Mouse (Mus musculus): ENCODE results near the gene Dram1.
"Not testable (repeated sequence)": the region's sequence is repeated elsewhere in the genome, so short reads cannot be mapped to it uniquely, and the experiment has no call there.

The Dram1 gene

DNA sequence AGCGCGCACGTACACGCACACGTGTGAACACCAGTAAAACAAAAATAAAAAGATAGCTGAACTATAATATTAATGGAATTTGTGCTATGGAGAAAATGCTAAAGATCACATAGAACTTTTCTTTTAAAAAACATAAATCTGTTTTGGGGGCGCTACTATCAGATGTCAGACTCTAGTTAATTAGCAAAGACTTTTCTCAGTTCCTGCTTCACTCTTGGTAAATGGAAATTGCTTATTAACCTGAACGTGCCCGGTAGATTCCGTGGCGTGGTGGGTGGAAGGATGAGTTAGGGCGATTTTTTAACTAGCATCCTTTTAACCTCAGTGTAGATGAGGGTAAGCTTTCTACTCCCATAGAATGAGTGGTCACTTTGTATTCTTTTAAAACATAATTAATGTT is 6.4 kb upstream of the Dram1 start:
- no peak for DNase-seq

DNA sequence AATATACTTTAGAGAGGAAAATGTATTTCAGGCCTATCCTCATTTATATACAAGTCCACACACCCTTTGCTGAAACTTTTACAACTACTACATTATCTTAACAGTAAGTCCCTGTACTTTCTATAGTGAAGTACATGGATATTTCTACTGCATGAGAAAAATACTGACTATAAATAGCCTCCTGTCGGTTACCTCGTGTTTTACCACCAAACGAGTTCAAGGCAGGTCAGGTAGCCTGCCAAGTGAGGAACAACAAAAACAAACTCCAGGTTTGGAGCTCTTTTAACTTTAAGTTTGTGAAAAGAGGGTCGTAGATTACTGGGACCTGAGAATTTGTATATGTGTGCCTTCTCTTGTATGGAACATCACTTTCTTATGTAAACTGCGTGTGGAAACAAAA is 5.2 kb upstream of the Dram1 start:
- no peak for DNase-seq

DNA sequence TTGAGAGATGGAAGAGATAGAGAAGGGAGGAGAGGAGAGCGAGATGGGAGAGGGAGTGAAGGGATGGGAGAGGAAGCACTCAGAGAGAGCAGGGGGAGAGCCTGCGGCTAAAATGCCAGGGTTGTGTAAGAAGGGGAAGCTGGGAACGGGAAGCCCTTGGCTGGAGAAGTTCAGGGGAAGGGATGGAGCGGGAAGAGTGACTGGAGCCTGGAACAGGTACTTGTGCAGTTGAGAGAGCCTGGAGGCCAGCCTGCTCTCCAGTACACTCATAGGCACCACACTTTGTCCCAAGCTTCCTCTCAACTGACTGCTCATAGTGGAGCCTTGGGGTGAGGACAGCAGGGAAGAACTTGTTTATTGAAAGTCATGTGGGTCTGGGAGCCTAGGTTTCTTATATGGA is 4.6 kb upstream of the Dram1 start:
- no peak for DNase-seq

DNA sequence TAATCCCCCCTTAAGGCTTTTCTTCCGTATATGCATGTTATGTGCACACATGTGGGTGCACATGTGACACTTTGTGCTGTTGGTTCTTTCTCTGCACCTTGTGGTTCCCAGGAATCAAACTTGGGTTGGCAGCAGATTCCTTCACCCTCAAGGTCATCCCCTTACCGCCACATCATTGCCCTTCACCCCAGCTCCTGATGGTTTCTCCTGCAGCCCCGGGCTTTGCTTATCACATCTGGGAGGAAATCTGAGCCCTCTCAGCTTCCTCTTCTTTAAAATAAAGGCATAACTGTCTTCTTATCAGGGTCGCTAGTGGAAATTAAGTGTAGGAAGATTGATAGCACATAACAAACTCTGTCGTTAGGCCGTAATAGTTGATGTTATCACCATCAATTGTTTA is 3.1 kb upstream of the Dram1 start:
- DNase-seq: no peak

DNA sequence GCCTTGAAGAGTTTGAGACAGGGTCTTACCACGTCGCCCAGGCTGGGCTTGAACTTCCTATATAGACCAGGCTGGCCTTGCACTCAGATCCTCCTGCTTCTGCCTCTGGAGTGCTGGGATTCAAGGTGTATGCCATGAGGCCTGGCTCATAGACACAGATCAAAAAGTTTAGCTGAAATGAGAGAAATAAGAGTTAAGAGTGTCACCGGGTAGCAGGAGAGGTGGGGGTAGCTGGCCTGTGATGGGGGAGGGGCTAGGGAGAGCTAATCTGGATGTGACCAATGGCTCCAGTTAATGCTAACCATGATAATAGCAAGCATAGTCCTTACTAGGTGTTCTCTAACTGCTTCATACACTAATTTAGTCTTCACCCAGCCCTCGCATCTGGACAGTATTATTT is 2.4 kb upstream of the Dram1 start:
- no peak for DNase-seq

DNA sequence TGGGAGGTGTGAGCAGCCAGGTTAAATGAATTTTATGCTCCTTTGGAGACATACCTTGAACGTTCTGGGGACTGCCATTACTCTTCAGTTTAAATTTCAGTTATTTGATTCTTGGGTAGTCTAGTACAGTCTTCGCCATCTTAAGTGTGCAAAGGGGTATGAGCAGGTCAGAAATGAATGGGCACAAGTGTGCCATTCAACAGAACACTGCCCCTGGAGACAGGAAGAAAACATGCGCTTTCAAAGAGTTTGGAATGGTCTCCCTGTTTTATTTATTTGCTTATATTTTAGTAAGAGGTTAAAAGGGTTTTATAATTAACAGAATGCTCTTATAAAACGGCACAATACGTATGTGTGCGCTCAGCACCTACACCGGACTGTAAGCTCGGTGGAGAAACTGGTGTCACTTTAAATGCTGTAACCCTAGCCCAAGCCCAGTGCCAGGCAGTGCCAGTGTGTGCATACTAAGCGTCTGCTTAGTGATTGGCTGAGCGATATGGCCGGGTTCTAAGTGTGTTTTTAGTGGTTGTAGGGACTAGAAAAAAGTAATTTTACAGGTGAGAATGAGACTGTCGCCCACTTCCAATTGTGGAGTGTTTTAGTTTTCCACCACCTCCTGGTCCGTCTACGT is 1.7 kb upstream of the Dram1 start:
- DNase-seq: peak in 1 of 2 experiments; percentile 14

DNA sequence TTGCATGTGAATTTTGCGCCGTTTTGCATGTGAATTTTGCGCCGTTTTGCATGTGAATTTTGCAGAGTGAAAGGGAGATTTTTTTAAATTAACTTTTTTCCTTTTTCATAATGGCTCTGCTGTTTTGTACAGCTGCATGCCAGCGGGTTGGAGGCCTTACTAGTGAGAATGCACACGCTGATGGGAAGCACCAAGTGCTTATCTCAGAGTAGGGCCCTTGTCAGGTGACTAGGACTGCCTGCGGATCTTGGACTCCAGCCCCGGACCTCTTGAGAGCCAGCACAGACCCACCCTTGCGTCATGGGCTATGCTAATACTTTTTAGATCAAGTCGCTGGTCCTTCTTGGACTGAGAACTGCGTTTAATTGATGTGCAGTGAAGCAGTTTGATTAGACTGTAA is 1.1 kb upstream of the Dram1 start:
- peak; percentile 37 to 46 for DNase-seq

DNA sequence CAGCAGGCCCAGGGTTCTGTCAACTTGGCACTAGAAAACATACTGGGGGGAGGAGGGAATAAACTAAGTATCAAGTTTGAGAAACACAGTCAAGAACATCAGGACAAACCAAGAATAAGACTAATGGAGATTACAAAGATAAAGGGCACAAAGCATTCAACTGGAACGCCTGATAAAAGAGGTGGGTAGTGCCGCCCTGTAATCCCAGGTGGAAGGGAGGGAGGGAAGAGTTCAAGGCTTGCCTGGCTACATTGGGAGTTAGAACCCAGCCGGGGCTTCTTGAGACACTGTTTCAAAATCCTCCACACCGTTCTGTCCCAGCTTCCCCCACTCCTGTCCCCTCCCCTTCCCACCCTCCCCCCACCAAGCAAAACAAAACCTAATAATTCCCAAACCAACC is 1.2 kb downstream of the Dram1 start:
- no peak for DNase-seq

DNA sequence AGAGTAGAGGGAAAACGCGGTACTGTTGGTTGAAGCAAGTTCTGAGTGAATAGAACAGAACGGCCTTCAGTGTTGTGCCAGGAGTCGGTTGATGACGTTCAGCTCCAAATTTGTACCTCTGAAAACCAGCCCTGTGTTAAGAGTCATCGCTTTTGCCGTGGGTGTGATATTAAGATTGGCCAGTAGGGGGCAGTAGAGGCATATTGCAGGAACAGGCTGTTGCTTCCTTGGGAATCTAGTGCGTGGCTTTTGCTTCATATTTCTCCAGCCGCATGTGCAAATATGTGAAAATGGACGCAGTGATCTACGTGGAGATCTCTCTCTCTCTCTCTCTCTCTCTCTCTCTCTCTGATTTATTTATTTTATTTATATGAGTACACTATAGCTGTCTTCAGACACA is 2.1 kb downstream of the Dram1 start:
- DNase-seq: peak; percentile 92 to 98

DNA sequence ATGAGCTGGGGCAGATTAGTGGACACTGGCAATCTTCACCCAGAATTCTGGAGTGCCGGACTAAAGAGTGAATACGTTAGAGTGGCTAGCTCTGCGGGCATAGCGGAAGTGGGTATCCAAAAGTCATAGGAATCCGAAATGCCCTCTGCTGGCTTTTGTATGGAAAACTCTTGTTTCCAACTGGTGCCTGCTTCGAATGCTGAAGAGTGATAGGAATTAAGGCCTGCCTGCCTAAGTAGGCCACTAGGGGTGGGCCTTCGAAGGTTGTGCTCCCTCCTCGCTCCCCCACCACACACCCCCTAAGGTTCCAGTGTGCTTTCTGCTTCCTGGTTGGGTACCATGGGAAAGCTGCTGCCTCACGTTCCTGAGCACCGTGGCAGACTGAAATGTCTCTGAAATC is 3.9 kb downstream of the Dram1 start:
- DNase-seq: no peak

DNA sequence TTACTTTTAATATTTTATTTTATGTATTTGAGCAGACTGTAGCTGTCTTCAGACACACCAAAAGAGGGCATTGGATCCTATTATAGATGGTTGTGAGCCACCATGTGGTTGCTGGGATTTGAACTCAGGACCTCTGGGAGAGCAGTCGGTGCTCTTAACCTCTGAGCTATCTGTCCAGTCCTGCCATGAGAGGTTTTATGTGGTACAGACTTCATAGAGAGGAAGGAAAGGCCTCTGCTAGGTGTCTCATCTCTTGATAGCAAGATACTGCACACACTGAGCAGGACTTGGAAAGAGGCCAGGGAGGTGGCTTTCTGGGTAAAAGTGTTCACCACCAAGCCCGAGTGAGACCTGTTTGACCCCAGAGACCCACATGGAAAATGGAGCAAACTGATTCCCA is 5.9 kb downstream of the Dram1 start:
- not testable (repeated sequence) for DNase-seq

DNA sequence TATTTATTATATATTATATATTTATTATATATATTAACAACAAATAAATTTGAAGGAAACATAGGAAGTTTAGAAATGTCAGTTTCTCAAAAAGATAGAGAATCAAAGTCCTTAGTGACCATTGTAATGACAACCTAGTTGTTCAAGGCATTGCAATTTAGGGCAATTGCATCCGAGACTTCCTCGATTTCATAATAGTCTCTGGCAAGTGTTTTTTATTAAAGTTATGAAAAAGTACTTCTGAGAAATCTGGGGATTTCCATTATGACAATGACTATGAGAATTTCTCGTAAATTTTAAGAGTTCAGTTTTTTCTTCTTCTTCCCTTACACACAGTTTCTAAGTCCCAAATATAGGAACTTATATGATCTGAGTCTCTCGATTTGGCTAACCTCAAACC is 6.4 kb downstream of the Dram1 start:
- DNase-seq: no peak

DNA sequence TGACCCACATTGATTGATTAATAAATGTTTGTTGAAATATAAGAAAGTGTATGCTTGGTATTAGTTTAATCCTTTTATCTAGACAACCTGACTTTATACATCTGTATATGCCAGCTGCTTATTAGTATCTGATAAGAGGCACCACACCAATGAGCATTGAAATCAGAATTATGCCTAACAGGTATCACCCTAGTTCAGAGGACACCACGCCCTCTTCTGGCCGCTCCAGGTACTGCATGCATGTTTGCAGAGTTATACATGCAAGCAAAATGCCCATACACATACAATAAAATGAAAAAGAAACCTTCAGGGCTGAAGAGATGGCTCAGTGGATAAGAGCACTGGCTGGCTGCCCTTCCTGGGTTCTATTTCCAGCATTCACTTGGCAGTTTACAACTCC is 7.1 kb downstream of the Dram1 start:
- DNase-seq: no peak

DNA sequence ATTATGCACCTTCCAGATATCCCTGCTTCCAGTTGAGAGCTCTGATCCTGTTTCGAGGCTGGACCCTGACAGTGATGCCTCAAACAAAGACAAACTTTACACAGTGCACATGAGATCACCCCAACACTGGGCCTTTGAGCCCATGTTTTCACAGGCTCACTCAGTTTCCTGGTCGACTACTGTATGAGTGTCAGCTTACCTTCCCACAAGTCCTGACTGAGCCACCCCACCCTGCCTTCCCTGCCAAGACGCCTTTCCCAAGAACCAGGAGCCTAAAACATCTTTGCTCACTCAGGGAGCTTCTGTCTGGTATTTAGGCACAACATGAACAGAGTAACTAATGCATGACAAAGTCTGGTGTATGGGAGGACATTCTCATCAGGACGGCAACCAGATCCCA is 9.6 kb downstream of the Dram1 start:
- no peak for DNase-seq

DNA sequence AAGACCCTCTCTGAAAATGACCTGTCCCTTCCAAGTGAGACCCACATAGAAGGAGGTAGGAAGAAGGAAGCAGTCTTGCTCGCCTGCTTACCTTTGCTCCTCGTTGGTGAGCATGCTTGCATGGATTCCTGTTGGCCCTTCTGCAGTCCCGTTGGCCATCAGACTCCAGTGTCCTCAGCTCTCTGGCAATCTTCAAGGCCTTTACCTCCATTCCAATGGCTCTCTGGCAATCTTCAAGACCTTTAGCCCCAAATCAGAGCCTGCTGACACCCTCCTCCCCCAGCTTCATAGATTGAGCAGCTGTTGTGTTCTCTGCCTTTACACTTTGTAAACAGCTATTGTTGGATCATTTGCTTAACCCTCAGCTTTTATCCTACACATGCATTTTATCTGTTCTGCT is 14.7 kb downstream of the Dram1 start:
- DNase-seq: no peak

DNA sequence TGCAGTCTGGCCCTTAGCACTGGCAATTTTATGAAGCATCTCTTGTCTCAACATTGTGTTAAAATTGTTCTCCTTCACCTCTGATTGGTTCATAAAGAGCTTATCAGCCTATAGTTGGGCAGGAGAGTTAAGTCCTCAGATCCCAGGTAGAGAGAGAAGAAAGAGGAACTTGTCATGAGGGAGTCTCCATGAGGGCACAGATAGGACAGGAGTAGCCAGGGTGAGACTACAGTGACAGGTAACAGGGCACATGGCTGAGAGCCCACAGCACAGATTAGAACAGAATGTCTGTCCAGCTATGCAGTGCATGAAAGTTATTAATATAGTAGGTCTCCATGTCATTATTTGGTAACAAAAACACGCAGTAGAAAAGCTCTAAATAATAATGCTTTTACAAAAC is 16.7 kb downstream of the Dram1 start:
- no peak for DNase-seq

DNA sequence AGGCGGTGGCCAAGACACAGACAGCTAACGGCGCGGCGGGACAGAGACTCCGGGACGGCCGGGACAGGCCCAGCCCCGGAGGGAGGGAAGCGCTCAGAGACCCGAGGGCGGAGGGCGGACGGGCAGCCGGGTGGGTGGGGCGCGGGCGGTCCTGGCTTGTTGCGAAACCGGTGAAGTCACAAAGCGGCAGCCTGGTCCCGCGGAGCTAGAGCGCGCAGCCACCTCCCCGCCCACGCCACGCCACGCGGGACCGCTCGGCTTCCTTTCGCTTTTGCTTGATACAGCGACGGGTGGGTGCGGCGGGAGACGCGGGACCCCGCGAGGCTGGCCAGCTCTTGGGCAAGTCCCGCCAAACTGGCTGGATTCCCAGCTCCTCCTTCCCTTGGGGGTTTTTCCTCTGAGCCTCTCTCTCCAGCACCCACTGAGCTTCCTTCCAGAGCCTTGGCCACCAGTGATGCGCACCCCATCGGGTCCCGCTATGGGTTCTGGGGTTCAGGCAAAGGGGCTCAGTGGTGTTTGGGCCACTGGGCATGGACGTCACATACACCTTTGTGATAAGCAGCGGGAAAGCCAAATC is 21.8 kb downstream of the Dram1 start:
- peak; percentile 18 to 35 for DNase-seq

DNA sequence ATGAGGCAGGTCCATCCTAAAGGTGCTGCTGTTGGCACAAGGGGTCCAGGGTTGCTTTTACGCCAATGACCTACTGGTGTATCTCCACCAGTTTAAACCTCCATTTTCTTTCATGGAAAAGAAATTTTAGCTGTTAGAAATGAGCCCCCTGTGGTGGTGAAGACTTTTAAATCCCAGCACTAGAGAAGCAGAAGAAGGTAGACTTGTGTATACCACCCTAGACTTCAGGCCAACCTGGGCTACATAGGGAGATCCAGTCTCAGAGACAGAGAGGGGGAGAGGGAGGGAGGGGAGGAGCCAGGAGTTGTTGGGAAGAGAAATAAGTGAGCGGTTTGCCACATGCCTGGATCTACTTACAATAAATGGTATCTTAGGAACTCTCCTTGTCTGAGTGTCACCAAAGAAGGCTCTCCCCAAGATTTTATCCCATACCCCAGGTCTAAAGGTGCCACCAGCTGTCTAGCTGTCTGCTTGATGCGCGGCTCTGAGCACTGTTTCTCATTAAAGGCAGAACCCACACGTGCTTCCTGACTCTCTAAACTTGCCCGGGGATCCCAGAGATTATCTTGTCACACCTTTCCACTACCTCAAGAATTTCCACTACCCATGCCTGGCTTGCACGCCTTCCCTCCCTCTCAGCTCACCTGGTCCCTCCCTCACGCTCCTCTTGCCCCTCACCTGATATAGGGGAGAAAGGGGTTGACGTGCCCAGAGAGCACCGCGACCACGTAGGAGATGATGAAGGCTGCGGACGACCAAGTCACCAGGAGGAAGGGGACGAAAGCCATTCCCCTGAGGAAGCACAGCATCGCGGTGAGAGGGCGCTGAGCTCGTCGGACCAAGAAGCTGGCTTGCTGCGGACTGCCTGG is 22.5 kb downstream of the Dram1 start:
- no peak for DNase-seq

DNA sequence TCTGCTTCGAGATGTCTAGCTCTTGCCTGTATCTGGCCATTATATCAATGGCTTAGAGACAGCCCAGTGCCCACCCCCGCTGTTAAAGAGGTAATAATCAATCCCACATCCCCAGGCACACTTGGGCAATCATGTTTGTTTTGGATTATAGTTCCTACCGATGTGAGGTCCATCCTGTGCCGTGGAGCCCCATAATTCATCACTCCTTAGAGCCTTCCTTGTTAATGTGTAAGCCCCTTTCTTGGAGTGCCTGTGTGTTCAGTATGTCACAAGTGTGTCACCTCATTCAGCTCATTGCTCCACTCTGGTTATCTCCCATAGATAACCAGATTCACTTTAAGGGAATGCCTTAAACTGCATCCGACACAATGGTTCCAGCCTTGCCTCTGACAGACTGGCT is 24.3 kb downstream of the Dram1 start:
- DNase-seq: no peak

DNA sequence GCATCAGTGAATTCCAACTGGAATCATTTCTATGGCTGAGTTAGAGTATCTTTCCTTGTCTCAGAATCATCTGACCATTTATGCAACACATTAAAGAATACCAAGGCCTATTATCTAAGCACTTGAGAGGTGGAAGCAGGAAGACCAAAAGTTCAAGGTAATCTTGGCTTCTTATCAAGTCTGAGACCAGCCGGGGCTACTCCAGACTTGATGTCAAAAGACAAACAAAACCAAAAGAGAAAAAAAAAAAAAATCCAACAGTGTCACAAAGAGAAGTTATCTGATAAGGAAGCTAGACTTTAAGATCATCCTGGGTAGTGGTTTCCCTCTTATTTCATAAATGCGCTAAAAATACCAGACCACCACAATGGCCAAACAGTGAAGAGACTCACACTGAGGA is 26.3 kb downstream of the Dram1 start:
- DNase-seq: no peak

DNA sequence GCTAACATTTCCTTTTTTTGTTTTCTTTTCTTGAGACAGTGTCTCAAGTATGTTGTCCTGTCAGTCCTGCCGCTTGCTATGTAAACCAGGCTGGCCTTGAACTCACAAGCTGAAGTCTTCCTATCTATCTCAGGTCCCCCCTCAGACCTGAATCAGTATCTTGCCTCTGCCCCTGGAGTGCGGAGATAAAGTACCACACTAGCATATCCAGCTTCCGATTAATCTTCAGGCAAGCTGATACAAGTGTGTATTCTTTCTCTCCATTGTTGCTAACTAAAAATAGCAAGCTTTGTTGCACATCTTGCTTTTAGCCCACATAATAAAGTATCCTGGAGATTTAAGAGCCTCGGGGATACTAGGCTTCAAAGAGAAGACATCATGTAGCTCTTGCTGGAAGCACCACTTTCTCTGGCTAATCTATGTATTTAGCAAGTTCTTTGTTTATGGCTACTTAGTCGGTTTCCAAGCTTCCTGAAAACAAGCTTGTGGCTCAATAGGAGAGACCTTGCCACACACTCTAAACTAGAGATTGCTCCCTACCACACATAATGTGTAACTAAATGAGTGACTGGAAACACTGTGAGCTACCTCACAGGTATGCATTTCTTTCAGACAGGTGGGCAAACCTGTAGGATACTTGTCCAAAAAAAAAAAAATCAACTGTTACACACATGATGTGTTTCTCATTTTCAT is 27.3 kb downstream of the Dram1 start:
- no peak for DNase-seq

DNA sequence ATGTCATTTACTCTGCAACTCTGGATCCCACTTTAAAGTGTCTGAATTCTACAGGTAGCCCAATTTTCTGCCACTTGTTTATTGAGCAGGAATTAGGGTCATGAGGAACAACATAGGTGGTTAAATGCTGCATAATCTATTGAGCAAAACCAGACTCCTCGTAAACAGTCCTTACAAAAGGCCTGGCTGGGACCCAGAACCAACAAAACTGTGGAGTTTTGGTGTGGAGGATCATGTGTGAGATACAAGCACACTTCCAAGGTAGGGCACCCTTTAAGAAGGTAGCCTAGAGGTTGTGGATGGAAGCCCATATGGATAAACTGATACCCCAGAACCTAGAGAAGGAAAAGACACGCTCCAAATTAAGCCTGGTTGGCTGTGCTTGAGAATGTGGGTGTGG is 28.2 kb downstream of the Dram1 start:
- no peak for DNase-seq

DNA sequence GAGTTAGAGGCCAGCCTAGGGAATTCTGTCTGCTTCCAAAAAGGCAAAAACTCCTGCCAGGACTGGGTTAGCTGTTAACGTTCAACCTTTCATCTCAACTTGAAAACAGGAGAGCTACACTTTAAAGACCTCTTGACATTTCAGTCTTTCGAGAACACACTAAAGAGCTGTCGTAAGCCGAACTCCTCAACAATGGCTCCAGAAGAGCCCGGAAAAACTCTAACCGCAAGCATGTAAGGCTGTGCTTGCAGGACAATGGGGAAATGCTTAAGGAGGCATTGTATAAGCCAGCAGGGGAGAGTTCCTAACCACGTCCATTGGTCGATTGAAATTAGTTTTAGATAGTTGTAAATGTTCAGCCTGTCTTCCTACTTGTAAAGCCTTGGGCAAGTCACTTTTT is 29.1 kb downstream of the Dram1 start:
- DNase-seq: no peak

Measured in cerebellum, postnatal 36 days (tissue).